In the genomic region with DNA sequence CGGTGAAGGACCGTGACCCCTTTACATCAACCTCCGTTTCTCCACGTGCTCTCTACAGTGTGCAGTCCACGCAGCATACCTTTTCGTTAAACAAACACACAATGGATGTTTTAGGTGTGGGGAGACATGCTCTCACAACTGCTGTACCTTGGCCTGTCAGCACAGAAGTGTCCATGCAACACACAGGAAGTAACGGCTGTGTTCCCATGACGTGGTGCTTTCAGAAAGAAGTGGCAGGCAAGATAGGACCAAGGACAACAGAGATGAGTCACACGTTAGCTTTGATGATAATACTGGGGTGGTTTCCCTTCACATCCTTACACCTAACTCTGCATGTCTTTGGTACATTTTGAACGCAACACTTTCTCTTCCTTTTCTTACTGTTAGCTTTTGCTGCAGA, we compare ENCODE assay signal across 21 mouse cellular contexts.
DNase-seq lines count a peak whose midpoint lies in the region; ATAC-seq and TF ChIP-seq lines count a peak whose summit lies in the region.
"Had no signal": no experiment of that assay in that cellular context is flagged by ENCODE, and none has a peak within 500 bp of the region (broad histone marks: within the 10 kb centered on the region; RNA-seq: fewer than 3 reads in every experiment).

No protein-coding gene starts in this region.

- H3K27ac ChIP-seq in thymus, adult 2 months (ENCODE audit: control insufficient read depth, insufficient read depth, low read length) = no peak overlapping the region
- H3K27ac ChIP-seq: embryonic facial prominence, embryonic 10.5 days; heart, embryonic 10.5 days; left cerebral cortex, adult 2 months; limb, embryonic 10.5 days; lung, embryonic 15.5 days; macrophage; midbrain, embryonic 15.5 days had no signal

- H3K4me1 ChIP-seq in thymus, adult 2 months (replicated peaks; ENCODE audit: control insufficient read depth, insufficient read depth, low read length) = no peaks in the 10 kb centered on the region
- H3K4me1 ChIP-seq: embryonic facial prominence, embryonic 10.5 days; limb, embryonic 10.5 days; lung, embryonic 15.5 days; midbrain, embryonic 15.5 days had no signal

- H3K36me3 ChIP-seq in thymus, adult 2 months (ENCODE audit: control insufficient read depth, insufficient read depth, low read length) = no peaks in the 10 kb centered on the region
- H3K36me3 ChIP-seq: embryonic facial prominence, embryonic 10.5 days; G1E; heart, embryonic 10.5 days; limb, embryonic 10.5 days; lung, embryonic 15.5 days; midbrain, embryonic 15.5 days had no signal

- H3K4me3 ChIP-seq in thymus, adult 2 months (ENCODE audit: control insufficient read depth, insufficient read depth, low read length) = no peak overlapping the region
- H3K4me3 ChIP-seq: embryonic facial prominence, embryonic 10.5 days; heart, embryonic 10.5 days; left cerebral cortex, adult 2 months; limb, embryonic 10.5 days; lung, embryonic 15.5 days; midbrain, embryonic 15.5 days had no signal

- no peak for TF ChIP-seq POLR2A in thymus, adult 2 months (IDR thresholded peaks at IDR 0.05; ENCODE audit: control insufficient read depth, extremely low read depth, insufficient read depth, low read length, poor library complexity)

- no peaks in the 10 kb centered on the region for H3K27me3 ChIP-seq in thymus, adult 2 months (ENCODE audit: control insufficient read depth, insufficient read depth, low read length)
- H3K27me3 ChIP-seq: lung, embryonic 15.5 days; midbrain, embryonic 15.5 days had no signal

- 88% methylated on average over 10 of the region's 10 CpGs for WGBS in thymus, adult 2 months

- peak; percentile 89 for DNase-seq in CD4-positive helper T cell, adult 2 months (ENCODE audit: low read depth, low spot score)
- DNase-seq in CD4-positive, CD25-positive, alpha-beta regulatory T cell, adult 2 months (ENCODE audit: low read depth, low spot score) = peak; percentile 85
- peak; percentile 75 for DNase-seq in adrenal gland, adult 8-10 months
- no peak for DNase-seq in thymus, adult 2 months
- DNase-seq in thymus, postnatal 10 days (ENCODE audit: low spot score in 2 of 2) = no peak
- DNase-seq in frontal cortex, postnatal 25 days (ENCODE audit: low spot score in 2 of 2) = no peak
- no peak for DNase-seq in thymus, adult 18-20 months
- DNase-seq: cerebellum, adult 8-10 months; gastrocnemius, postnatal 10 days; kidney, adult 2 months; kidney, postnatal 10 days; right cerebral cortex, adult 18-20 months had no signal

- no peak for TF ChIP-seq CTCF in thymus, adult 2 months (IDR thresholded peaks at IDR 0.05; ENCODE audit: borderline replicate concordance, control insufficient read depth, extremely low read depth, insufficient read depth, low read length, poor library complexity)

- ATAC-seq in inflammation-experienced regulatory T-cells, adult 6 months = peak; percentile 97
- ATAC-seq: midbrain, embryonic 15.5 days had no signal

Comparison
In these comparisons a context has a peak if more than half of its experiments do, and no peak if none do; other contexts are left out.
1. DNase-seq: peak in CD4-positive helper T cell, adult 2 months (single experiment), CD4-positive, CD25-positive, alpha-beta regulatory T cell, adult 2 months (single experiment) and adrenal gland, adult 8-10 months (single experiment); none in thymus, adult 2 months (single experiment), thymus, postnatal 10 days (0 of 2), frontal cortex, postnatal 25 days (0 of 2) and thymus, adult 18-20 months (0 of 2).